Mouse (Mus musculus): Measurements from ENCODE around the gene Stoml3.

DNA sequence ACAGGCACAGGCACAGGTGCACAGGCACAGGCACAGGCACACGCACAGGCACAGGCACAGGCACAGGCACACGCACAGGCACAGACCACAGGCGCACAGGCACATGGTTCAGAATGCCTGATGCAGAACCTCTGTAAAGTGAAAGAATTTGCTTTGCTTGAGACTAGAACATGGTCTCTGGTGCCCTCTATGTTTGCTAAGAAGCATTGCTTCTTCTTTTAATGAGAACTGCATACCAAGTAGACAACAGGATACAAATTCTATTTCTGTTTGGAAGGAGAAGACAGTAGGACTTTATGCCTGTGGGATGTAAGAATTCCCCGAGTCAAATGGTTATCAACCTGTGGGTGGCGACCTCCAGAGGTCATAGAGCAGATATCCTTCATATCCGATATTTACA, 14.0 kb downstream of the Stoml3 start:
- TF ChIP-seq CTCF (IDR thresholded peaks at IDR 0.05; ENCODE audit: low read depth) (peak; percentile 67), EP300 (IDR thresholded peaks at IDR 0.05; ENCODE audit: low read depth) (no peak)
